Mouse (Mus musculus) naive thymus-derived CD4-positive, alpha-beta T cell, adult 2 months (primary cell): ENCODE measurements around the gene Trp53bp2.

Source experiments
- DNase-seq: peaks from one replicate; pipeline ENCODE4 v3.0.0-alpha.2; 2011; ENCODE audit warnings: low read depth

The Trp53bp2 gene

DNA sequence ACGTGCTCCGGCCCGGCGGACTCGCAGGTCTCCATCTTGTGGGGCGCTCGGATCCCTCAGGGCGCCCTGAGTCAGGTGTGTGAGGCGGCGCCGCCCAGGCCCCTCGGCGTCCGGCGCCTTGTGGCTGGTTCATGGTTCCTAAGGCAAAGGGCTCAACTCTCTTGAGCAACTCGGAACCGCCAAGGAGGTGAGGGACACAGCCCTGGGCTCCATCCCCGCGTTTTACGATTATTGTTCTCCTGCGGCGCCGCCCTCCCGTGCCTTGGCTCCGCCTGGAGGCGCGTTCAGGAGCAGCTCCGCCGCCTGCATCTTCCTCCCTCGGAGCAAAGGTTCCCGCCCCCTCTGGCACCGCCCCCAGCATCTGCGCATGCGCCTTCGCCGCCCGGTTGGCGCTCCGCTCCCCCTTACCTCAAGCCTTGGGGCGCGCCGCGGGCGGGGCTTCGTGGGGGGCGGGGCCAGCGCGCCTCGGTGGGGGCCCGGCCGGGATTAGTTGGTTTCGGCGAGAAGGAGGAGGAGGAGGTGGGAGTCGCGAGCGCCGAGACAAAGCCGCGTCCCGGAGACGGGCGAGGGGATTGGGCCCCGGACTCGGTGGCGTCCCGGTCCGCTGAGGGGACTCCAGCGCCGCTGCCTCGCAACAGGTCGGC, at the start of gene Trp53bp2:
Trp53bp2 (plus strand) TSS at position 489 of the 644 bp plus-strand sequence.
- DNase-seq = peak; percentile 100

DNA sequence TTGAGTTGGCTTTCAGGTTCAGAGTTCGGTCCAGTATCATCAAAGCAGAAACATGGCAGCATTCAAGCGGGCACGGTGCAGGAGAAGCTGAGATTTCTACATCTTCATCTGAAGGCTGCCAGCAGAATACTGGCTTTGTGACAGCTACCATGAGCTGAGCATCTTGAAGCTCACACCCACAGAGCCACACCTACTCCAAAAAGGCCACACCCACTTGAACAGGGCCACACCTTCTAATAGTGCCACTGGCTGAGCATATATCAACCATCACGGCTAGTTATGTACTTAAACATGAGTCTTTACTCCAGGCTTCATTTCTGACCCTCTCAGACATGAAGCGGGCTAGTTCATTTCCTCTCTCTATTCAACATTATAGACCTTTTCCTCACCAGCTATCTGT, 46.3 kb upstream of the Trp53bp2 start:
- no peak for DNase-seq

DNA sequence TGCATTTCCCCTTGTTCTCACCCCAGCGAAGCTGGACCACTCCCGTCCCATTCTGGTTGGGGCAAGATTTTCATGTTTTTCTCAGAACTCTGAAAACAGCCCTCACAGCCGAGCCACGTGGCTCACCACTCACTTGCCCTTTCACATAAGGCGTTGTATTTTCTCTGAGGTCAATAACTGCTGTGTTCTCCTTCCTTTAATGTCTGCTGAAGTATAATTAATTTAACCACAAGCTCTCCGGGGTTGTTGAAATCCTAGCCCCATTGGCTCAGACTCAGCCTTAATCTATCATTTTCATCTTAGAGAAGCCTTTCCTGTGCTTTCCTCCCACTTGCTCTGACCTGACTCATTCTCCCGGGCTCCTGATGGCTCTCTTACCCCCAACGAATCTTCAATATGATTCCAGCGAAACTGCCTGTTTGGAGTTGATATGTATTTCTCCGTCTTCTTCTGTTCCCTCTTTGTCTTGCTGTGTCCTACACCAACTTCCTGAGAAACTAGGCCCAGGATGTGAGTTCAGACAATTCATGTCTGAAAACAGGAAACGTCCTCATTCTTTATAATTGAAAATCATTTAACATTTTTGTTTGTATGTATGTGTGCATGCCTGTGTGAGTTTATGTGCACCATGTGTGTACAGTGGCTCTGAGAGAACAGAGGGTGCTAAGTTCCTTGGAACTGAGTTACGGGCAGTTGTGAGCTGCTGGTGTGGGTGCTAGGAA, 45.1 kb upstream of the Trp53bp2 start:
- peak; percentile 44 for DNase-seq

DNA sequence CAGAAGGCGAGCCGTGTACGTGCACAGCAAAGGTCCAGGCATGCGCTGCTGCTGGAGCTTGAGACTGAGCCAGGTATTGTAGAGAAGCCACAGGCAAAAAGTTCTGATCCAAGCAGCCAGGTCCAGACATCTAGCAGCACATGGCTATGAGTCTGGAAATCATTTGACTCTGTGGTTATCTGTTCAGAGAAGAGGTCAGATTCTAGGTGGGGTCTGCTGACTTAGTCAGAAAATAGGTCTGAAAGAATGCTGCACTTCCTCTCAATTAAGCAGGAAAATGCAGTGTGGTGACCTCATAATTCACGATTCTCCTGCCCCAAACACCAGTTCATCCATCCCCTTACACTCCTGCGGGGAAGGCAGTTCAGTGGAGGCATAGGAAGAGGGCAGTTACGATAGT, 40.7 kb upstream of the Trp53bp2 start:
- no peak for DNase-seq

DNA sequence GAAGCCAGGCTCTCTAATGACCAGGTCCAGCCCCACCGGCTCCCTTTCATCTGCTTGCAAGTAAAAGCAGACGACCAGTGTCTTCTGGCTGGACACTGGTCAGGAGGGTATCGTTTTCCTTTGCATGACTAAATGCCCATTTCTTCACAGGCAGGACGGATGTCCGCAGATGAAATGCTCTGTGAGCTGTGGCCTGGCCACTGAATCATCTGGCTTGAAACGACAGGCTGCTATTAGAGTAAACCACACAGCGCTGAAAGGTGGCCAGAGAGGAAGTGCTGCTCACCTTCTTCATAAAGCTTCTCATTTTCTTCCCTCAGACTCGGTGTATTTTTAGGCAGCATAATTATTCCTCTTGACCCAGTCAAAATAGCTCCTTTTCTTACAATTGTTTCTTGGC, 40.2 kb upstream of the Trp53bp2 start:
- DNase-seq = no peak

DNA sequence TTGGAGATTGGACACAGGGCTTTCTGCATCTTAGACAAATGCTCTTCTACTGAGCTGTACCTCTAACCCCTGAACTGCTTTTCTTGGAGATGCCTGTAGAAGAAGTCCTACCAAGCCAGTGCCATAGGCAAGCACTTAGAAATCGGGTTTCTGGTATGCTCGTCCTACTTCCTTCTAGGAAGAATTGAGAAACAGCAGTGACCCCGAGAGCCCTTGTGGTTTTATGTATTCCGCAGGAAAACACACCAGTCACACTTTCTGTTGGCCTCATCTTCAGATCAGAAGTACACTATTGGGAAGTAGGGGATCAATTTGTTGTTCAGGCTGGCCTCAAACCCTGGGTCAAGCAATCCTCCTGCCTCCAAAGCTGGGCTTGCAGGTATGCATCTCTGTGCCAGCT, 39.5 kb upstream of the Trp53bp2 start:
- DNase-seq = no peak

DNA sequence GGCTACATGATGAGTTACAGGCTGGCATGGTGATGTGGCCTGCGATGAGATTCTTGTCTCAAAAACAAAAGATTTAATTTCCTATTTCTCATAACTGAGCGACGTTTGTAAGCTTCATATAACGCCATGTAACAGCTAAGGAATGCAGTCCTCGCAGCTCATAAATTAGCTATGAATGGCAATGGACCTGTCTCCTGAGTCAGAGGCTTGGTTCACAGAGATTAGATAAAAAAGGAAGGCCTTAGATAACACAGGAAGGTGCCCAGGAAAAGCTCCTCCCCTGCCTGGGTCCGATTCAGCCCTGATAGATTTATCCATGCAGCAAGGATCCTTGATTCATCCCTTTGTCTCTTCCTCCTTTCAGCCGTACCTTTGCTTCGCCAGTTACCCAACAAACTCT, 37.1 kb upstream of the Trp53bp2 start:
- DNase-seq = no peak

DNA sequence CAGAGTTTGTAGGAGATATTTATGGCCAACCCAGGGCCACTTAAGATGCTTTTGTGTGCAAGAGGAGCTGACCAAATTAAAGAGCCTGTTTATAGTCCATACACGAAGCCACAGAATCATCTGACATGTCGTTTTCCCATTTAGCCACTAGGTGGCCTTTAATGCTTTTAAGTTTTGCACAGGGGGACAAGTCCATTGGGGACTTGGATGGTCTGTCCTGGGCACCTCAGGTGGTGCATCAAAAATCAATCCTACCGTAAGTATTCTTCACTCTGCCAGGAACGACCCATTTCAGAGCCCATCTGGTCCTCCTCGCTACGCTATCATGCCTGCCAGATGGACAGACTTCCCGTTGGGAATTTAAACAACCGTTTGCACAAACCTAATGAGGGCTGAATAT, 32.8 kb upstream of the Trp53bp2 start:
- DNase-seq = peak; percentile 75

DNA sequence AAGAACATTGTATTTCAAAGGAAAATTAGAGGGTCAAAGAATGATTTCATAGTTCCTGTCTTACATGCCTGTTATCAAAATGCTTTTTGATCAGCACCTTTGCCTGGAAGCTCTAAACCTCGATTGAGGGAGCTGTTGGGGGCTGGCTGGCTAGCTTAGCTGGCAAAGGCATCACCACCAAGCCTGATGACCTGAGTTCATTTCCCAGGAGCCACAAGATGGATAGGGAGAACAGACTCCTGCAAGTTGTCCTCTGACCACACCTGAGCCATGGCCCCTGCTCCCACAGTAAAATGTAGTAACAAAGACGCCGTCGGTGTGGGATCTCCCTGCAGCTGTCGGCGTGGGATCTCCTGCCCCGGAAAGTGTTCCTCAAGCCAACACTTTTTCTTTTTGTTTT, 32.1 kb upstream of the Trp53bp2 start:
- DNase-seq = no peak

DNA sequence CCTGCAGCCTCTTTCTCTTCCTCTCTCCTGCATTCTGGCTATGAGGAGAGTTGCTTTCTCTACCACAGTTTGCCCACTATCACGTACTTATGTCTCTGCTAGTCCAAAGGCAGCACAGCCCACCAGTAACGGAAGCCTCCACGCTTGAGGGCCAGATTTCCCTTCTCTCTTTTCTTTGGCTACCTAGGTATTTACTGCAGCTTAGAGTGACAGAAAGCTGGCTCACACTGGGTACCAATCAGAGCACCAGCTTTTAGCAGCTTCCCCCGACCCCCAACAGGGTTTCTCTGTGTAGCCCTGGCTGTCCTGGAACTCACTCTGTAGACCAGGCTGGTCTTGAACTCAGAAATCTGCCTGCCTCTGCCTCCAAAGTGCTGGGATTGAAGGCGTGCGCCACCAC, 31.5 kb upstream of the Trp53bp2 start:
- no peak for DNase-seq

DNA sequence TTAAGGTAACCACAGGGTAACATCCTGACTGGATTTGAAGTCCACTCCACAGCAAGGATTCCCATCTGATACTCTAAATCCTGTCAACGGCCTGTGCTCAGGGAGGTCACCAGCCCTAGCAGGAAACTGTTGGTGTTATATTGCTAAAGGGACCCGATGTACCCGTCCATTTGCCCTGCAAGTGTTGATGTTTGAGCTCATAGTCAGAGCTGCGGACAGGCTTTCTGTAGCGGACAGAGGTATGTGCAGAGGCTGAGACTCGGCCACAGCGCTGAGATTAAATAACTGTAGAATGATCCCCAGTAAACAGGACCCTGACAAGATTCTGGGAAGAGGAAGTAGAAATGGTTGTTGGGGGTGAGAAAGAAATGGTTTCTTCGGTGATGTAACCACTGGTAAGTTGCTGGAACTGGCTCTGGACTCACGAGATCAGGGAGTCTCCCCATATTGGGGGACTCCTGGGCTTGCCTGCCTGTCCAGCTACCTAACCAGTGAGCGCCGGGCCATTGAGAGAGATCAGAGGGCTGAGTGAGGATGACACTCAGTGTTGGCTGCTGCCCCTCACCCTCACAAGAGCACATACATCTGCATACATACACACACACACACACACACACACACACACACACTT, 30.7 kb upstream of the Trp53bp2 start:
- no peak for DNase-seq

DNA sequence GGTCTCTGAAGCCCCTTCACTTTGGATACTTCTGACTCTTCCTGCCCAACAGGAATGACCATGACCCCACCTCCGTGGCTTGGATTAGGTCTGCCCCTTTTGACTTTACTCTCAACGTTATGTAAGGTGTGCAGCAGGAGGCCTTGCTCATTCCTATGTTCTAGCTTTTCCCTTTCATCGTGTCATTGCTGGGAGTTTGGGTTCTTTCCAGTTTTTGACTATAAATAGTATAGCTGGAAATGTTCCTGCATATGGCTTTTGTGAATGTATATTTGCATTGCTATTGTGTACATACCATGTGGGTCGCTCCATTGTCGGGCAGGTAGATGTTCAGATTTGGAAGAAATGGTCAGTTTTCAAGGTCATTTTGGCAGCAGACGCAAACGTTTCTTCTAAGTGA, 30.1 kb upstream of the Trp53bp2 start:
- no peak for DNase-seq

DNA sequence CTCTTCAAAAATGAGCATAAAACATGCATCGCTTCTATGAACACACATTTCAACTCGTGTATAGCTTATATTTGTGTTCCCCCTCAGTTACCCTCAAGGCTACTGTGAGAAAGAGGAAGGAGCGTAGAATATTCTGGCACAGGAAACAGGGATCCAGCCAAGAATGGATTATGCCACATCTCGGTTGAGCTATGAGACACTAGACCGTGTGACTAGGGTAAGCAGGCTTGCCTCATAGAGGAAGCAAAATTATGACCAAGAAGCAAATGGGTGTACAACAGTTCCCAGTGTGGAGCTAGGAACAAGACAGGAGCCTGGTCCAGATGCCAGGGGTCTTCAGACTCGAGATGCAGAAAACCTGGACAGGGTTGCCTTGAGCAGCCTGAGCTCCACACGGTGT, 28.3 kb upstream of the Trp53bp2 start:
- DNase-seq = no peak

DNA sequence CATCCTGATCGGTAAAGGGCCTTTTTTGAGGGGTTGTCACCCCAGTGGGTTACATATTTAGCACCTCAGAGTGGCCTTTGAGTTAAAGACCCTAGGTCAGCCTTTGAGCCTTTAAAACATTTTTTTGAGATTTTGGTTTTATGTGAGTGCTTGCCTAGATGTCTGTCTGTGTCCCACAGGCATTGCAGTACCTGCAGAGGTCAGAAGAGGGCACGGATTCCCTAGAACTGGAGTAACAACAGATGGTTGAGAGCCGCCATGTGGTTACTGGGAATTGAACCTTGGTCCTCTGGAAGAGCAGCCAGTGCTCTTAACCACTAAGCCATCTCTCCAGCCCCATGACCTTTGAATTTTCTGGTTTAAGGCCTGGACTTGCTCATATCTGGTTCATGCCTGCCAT, 27.6 kb upstream of the Trp53bp2 start:
- DNase-seq = no peak

DNA sequence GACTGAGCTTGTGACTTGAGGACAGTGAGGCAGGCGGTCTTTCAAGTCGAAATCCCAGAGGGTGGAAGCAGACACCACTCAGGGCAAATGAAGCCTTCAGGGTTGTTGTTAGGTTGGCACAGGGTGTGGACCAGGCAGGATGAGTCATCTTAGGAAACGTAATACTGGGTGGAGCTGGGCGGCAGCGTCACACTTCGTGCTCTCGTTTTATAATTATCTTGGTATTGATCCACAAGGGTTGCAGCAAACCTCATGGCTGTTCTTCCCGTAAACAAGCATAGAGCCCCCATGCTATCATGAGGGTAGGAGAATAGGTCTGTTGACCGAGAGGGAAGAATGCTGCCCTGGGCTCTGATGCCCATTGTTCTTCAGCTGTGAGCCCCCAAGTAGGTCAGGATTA, 25.9 kb upstream of the Trp53bp2 start:
- no peak for DNase-seq

DNA sequence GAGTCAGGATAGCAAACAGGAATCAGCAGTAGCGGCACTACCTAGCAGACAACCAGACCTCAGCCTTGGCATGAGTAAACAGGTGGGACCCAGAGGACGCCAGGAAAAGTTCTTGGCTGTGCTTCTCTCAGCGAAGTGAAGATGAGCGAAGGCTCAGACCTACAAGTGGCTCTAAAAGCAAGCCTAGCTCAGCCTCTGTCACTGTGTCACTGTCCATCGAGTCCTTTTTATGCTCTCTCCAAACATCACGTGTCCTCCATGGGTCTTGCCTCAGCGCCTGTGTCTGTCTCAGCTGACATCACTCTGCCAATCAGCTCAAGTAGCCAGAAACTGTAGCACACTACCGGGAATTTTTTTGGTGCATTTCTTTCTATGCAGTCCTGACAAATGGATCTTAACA, 22.5 kb upstream of the Trp53bp2 start:
- DNase-seq = no peak

DNA sequence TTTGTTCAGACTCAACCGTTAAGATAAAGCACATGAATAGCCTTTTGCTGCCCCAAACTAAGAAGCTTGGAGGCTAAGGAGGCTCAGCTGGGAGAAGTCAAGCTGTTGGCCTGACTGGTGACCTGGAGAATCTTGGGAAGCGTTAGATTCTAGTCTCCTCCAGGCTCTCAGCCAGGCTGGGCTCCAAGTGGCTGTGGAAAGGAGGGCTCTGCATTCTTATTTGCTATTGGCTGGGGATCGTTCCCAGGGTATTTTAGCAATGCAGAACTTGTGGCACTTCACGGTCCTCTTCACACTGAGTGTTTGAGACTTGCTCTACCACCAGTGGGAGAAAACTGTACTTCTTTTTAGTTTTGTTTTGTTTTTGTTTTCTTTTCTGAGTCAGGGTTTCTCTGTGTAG, 20.2 kb upstream of the Trp53bp2 start:
- no peak for DNase-seq

DNA sequence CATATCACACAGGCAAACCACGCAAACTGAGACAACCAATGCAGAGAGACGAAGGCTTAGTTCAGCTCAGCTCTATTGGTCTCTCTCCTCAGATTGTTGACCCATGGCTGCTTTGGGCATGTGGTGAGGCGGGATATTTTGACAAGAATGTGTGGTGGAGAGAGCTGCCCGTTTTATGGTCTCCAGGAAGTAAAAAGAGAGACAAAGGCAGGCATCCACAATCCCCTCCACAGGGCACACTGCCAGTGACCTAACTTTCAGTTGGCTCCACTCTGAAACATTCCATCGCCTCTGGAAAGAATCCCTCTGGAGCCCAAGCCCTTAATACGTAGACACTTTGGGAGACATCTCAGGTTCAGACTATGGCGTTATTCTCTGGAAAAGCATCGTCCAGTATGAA, 10.8 kb upstream of the Trp53bp2 start:
- DNase-seq = no peak

DNA sequence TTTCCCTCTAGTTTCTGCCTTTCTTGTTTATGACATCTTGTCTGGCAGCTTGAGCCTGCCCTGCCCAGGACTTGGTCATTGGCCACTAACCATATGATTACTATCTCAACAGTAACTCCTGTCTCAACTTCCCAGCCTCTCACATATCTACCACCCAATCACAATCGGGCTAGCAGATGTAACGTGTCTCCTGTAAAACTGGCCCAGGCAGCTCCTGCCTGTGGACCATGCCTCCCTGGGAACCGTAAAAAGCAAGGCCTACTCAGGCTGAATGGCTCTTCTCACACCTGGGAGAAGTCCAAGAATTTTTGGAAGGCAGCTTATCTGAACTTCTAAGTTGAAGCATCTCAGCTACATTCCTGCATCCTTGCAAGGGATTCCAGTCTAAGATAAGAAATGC, 10.2 kb upstream of the Trp53bp2 start:
- DNase-seq = no peak

DNA sequence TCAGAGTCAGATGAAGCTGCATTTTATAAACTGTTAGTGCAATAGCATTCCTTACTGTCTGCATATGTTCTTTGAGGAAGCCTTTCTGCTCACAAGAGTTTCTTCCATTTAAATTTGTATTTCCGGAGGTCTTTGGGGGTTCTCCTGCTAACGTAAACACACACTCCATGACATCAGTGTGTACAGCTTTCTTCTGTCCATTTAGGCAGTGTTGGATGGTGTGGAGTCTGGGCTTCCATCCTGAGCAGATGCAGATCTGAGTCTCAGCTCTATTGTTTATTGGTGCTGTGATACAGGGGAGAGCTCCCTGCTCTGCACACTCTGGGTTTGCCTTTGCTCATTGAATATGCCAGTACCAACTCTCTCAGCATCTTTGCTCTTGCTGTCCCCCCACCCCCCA, 9.8 kb upstream of the Trp53bp2 start:
- DNase-seq = no peak

DNA sequence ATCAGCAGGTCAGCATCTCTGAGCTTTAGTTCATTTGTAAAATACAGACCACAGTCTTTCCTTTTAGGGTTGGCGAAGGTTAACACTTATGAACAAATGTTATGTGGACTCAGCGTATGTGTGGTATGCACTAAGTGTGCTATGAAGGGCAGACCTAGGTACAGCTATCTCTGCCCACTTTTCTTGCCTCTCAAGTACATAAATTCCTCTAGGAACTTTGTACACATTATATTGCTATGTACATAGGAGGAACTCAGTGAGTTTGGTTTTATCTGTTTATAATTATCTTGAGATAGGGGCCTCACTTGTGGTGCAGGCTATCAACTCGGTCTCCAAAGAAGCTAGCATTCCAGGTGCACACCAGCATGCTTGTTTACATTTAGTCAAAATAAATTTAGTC, 9.1 kb upstream of the Trp53bp2 start:
- no peak for DNase-seq

DNA sequence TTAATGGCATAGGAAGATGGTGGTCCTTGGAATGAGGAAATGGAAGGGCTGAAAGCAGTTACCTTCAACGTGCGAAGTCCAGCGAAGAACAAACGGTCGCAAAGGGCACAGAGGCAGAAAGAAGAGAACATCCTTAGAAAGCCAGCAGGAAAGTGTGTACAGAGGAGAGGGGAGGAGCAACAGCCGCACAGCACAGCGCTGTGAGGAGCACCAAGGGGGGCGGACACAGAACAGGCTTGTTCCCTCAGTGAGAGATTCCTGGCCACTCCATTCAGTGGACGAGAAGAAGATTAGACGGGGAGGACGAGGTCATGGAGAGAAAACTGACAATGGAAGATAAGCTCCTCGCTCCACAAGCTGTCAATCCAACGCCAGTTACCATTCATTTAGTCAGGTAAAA, 5.9 kb upstream of the Trp53bp2 start:
- no peak for DNase-seq

DNA sequence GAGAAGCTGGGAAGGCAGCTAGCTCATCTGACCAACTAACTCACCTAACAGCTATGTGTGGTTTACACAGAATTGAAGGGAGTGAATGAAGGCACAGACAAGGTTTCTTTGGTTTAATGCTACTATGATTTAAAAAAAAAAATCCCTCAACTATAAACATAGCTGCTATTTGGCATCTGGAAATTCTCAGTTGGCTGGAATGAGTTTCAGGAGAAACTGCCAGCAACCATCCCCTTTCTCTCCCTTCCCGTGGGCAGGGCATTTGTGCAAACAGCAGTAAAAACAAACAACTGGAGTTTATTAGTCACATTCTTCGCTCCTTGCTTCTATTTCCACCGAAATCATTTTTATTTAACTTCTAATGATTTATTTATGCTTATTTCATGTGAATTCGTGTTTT, 2.4 kb upstream of the Trp53bp2 start:
- no peak for DNase-seq

DNA sequence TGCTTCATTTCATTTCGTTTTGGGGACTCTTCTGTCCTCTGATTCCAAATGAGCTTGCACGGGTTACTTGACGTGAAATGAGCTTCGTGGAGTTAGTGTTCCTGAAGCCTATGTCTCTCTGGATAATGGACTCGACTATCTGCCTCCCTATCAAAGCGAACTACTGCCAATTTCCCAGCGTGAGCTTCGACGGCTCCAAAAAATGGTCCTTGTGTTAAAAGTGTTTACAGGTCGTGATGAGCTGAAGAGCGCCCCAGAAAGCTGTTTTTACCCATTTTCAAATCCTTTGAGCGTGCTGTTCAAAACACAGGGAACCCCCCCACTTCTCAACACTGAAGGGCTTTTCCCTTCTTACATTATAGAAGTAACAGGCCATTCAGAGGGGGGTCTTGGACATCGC, 729 bp upstream of the Trp53bp2 start:
- no peak for DNase-seq
